Mouse (Mus musculus) layer of hippocampus, adult 2 months (tissue): ENCODE measurements around the gene Adcy10. TPM values are rescaled to one million over a fixed set of nuclear protein-coding genes. Genes with fewer than 3 reads are reported as not detected.

Experiments
- DNase-seq, 2 experiments: peaks; one replicate each; pipeline ENCODE4 v3.0.0; 2022; ENCODE audit warnings: low spot score in 2 of 2
- H3K27ac ChIP-seq: fragments of 200-600 bp; 2 replicates; pipeline ENCODE4 v1.8.1; 2022
- H3K4me3 ChIP-seq: fragments of 200-600 bp; 2 replicates; pipeline ENCODE4 v1.8.1; 2022; ENCODE audit warnings: mild to moderate bottlenecking
- CTCF ChIP-seq: fragments of 200-600 bp; conservative IDR thresholded peaks from 2 replicates; pipeline ENCODE4 v1.8.1; 2022; ENCODE audit warnings: antibody characterized with exemption, mild to moderate bottlenecking, moderate library complexity
- total RNA-seq, 2 experiments: library from RNA; stranded (reverse); gene quantifications; 2 replicates each; pipeline ENCODE4 v1.2.3; 2021

Gene Adcy10
- total RNA-seq, 2 experiments from 2014 or later: 0.33 to 0.39 TPM

DNA sequence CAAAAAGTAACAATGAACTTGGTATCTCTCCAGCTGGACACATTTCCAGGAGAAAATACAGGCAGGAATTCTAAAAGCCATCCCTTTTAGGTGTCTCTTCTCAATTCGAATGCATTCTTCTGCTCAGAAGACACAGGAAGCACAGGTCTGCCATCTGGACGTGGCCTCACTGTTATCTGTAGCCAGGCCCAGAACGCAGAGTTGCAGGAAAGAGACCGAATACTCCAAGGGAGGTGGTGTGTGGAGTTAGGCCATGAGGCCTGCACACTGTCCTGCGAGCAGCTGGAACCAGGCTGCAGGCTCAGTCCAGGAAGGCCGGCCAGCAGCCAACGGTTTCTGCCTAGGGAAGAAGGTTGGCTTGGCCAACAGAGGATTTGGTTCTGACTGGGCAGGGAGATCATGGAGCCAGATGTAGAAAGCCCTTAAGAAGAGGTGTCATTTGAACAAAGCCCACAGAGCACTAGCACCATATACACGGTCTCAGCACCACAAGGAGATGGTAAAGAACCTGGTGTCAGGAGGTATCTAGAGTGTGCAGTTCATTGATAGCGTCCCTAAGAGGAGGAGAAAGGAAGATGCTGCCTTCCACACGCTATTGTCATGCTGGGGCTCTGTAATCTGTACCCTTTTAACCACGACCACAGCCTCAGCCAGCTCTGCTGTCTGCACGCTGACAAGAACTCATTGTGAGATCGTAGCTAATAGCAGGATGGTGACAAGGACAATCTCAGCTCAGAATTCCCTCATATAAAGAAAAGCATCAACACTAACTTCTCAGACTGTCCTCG, 107.5 kb downstream of the Adcy10 start:
- no peak for TF ChIP-seq CTCF
- peak overlapping the region; percentile 43; the same call in 1 of the 2 replicates for H3K27ac ChIP-seq
- DNase-seq: no peak
- no peak overlapping the region for H3K4me3 ChIP-seq

DNA sequence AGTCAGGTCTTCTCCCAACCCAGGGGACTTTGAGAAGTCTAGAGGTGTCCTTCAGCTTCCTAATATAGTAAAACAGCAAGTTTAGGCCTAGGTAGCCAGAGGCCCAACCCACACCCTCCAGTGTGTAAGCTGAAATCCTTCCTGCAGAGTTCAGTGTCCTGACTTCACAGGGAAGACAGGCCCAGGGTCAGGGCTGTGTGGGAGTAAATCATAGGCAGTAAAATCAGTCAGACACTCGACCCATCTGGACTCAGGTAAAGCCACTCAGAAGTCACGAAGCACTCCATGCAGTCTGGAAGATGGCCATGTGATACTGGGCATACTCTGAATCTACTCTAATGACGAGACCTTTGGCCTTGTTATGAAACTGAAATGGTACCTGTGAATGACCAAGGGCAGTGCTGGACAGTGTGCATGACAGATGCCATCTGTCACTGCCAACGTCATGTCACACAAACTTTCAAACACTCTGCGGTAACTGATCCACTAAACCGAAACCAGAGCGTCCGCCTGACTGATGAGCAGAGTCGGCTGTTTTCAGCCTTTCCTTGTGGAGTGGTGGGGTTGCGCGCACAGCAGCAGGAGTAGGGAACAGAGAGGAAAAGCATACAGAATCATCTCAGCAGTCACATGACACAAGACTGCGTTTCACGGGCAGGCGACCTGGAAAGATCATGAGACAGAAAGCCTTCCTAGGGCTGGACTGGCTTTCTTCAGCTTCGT, 109.9 kb downstream of the Adcy10 start:
- Histone ChIP-seq H3K4me3 (no peak overlapping the region), H3K27ac (no peak overlapping the region)
- TF ChIP-seq CTCF: no peak
- DNase-seq: no peak

DNA sequence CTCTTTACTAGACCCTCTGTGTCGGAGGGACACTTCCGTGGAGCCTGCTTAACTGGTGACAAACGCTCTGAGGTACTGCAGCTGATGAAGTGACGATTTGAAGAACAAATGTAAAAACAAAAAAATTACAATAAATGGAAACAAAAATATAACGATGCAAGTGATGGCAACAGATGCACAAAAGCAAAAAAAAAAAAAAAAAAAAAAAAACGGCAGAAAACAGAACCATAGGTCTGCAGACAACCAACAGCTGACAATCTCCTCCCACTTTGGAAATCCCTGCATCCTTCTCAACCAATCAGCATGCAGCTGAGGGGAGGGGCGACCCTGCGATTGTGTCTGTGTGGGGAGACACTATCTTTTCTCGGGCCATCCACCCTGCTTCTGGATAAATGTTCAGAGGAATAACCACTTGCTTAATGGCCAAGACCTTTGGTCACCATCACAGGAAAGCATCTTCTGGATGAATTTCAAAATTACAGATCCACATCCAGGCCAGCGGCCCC, 116.8 kb downstream of the Adcy10 start:
- no peak for TF ChIP-seq CTCF
- Histone ChIP-seq H3K27ac (no peak overlapping the region), H3K4me3 (no peak overlapping the region)
- no peak for DNase-seq

DNA sequence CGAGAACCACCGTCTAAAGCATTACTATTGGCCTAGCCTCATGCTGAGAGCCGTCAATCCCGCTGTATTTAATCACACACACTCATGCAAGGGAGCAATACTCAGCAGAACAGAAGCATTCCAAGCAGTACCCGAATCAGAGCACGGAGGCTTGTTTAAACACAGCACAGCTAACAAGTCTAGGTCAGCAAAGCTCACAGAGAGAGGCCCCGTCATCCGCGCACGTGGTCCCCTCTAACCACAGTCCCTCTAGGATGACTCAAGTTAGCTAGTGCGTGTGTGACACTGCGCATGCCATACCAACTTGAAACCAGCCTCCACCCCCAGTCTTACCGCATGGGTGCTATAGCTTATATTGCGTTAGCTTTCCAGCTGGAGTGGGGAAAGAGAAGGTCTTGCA, 118.2 kb downstream of the Adcy10 start:
- no peak for TF ChIP-seq CTCF
- no peak for DNase-seq
- no peak overlapping the region for H3K27ac ChIP-seq
- H3K4me3 ChIP-seq: no peak overlapping the region

DNA sequence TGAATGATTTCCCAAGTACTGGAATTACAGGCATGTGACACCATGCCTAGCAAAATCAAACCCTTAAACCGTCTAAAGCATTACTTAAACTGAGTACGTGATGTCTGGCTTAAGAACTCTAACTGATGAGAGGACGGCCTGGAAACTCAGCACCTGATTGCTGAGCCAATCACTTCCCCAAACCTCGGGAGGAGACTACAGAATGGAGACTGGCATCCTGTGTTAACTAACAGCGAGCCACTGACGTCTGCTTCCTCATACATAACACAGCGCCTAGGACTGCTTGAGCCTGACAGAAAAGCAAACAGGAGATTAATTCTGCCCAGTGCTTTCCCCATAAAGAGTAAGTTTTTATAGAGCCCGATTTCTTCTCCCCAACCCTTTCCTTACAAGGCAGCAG, 119.2 kb downstream of the Adcy10 start:
- no peak for TF ChIP-seq CTCF
- Histone ChIP-seq H3K27ac (no peak overlapping the region), H3K4me3 (no peak overlapping the region)
- no peak for DNase-seq

DNA sequence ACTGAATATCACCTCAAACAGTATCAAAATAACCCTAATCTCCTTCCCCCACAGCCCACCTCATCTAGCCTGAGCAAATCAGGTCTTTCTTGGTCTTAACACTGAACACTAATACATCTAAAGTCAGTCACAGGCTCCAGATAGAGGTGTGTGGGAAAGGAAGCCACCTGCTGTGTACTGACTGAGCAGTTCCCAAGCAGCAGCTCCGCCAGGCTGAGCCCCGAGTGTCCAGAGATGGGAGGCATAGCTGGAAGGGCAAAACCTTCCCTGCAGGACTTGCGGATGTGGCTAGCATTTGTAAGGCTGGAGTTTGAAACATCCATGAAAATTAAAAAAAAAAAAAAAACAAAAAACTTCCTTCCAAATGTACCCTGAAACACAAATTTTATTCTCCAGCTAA, 120.1 kb downstream of the Adcy10 start:
- TF ChIP-seq CTCF: no peak
- Histone ChIP-seq H3K27ac (no peak overlapping the region), H3K4me3 (no peak overlapping the region)
- no peak for DNase-seq

DNA sequence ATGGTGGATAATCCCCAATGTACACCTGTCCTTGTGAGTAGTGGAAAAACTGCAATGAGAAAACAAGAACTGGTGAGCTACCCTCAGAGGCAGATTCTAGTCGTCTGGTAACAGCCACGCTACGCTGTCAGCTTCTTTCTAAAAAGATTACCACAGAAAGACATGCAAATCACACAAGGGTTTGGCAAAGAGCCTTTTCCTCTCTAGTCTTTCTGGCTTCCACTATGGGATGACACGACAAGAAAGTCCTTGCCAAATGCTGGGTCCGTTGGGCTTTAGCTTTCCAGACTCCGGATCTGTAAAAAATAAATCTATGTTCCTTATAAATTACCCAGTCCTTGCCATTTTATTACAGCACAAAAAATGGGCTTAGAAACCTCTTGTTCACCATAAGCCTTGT, 120.8 kb downstream of the Adcy10 start:
- TF ChIP-seq CTCF: no peak
- DNase-seq: peak in 1 of 2 experiments; percentile 29
- Histone ChIP-seq H3K27ac (no peak overlapping the region; the same call in 1 of the 2 replicates), H3K4me3 (no peak overlapping the region)

DNA sequence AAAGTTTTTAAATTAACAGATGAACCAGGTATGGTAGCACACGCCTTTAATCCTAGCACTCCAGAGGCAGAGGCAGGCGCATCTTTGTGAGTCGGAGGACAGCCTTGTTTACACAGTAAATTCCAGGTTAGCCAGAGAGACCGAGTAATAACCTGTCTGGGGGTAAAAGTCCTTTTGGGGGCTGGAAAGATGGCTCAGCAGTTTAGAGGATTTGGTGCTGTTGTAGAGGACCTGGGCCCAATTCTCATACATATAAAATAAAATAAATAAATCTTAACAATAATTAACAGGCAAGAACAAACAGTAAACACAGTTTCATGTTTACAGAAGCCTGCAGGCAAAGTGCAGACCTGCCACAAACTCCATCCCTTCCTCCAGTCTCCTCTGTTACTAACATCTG, 123.9 kb downstream of the Adcy10 start:
- Histone ChIP-seq H3K4me3 (no peak overlapping the region), H3K27ac (peak overlapping the region; percentile 80; the same call in 1 of the 2 replicates)
- no peak for DNase-seq
- no peak for TF ChIP-seq CTCF

DNA sequence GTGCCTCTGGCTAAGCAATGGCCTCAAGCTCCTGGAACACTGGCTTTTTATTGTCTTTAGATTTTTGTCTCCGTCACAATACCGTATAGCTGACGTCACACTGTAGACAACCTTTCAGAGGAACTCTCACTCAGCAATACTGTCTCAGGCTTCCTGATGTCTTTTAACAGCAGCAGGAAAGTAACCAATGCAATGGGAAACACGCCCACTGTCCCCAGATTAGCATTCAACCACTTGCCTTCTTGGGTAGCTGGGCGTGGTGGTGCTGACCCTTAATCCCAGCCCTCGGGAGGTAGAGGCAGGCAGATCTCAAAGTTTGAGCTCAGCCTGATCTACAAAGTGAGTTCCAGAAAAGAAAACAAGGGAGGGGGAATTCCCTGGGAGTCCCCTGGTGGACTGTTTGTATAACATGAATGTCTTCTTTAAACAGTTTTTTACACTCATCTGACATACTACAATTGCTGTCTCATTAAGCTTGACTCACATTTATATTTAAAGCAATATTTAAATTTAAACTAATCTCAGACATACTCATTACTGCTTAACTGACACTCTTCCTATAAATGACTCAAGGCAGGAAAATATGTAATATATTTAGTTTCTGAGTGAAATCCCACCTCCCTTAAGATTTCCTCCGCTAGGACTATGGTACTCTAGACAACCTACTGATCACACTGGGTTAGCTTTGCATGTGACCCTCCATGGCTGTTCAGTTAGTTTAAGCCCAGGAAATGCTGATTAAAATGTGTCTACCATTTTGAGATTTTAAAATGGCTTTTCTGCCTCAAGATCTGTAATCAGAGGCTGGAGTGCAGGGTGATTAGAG, 124.7 kb downstream of the Adcy10 start:
- DNase-seq: no peak
- Histone ChIP-seq H3K4me3 (no peak overlapping the region), H3K27ac (peak overlapping the region; percentile 80)
- TF ChIP-seq CTCF: peak; percentile 38

DNA sequence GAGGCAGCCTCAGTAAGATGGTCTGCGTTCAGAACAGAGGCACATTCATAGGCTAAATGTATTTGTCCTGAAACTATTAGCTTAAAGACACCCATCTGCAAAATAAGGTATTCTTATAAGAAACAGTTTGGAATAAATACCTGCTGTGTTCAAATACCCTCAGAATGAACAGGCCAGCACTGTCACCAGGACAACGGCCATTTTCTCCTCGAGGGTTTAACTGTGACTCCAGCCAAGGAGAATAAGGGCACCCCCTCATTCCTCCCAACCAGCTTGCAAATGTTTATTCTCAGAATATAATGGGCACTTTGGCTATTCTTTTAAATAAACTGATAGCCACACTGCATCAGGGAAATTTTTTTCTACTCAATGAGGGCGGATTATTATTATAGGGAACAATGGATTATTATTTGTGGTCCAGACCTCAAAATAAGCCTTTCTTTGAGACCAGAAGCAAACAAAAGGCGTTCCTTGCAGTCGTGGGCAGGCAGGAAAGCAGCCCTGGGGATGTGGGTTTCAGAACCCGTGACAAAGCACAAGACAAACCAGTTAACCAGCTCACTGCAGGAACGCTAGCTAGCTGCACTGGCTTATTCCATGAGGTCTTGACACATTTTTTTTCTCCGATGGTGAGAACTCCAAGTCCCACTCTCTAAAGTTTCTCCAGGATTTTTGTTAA, 125.5 kb downstream of the Adcy10 start:
- Histone ChIP-seq H3K4me3 (no peak overlapping the region), H3K27ac (peak overlapping the region; percentile 80)
- DNase-seq: peak; percentile 34 to 41
- TF ChIP-seq CTCF: no peak

DNA sequence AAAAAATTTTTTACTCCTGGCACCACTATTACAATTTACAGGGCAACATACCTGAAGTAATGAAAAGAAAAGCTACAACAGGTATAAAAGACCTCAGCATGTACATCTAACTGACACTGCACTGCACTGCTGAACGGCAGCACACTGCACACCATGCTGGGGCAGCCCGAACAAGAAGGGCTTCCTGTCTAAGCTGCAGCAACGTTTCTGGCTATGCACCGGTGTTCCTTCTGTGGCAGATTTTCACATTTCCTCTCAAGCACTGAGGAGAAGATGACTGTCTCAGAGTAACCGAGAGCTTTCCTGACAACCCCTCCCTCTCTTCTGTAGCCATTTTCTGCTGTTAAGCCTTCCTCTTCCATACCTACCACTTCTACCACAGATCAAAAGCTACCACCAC, 127.7 kb downstream of the Adcy10 start:
- Histone ChIP-seq H3K4me3 (no peak overlapping the region), H3K27ac (0 out of 2 replicates have a peak overlapping the region, but pooled peaks have one; percentile 12)
- no peak for DNase-seq
- TF ChIP-seq CTCF: no peak

DNA sequence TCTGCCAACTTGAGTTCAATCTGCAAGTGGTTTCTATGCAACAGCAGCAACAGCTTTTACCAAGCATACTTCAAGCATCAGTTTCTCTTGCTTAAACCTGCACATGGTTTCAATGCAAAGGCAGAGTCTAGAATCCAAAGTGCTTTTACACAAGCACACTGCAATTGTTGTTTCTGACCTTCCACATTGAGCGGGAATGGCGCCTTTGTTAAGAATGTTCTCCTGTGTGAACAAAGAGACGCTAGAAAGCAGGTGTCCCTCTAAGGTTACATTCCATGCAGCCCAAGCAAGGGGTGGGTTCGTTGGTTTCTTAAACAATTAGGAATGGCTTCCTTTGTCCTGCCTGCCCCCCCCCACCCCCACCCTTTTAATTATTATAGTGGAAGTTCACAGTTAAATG, 128.9 kb downstream of the Adcy10 start:
- Histone ChIP-seq H3K4me3 (no peak overlapping the region), H3K27ac (no peak overlapping the region)
- TF ChIP-seq CTCF: no peak
- no peak for DNase-seq
